Mouse (Mus musculus) intestine, embryonic 16.5 days (tissue): Measurements from ENCODE around the gene Mboat2. TPM values are rescaled to one million over a fixed set of nuclear protein-coding genes. Genes with fewer than 3 reads are reported as not detected.

Experiments used
- ATAC-seq: fragments of 200-750 bp; cut with Nextera tagmentation; 2 replicates; pipeline ENCODE4 v1.8.0; 2017; ENCODE audit warnings: moderate TSS enrichment, moderate library complexity
- H3K27ac ChIP-seq: fragments of 300-500 bp; sonication (generic); 2 replicates; pipeline ENCODE4 v1.5.1; 2014; ENCODE audit warnings: mild to moderate bottlenecking, low read length
- H3K27me3 ChIP-seq: fragments of 300-500 bp; sonication (generic); replicated peaks from 2 replicates; pipeline ENCODE4 v1.6.1; 2014; ENCODE audit warnings: low read length, control low read depth, mixed read lengths; ENCODE audit not compliant: control insufficient read depth, insufficient read depth
- H3K36me3 ChIP-seq: fragments of 300-500 bp; sonication (generic); 2 replicates; pipeline ENCODE4 v1.6.1; 2014; ENCODE audit warnings: low read length, control low read depth; ENCODE audit not compliant: control insufficient read depth, insufficient read depth
- H3K4me1 ChIP-seq: fragments of 300-500 bp; sonication (generic); 2 replicates; pipeline ENCODE4 v1.6.1; 2014; ENCODE audit warnings: low read length, control low read depth, mixed read lengths; ENCODE audit not compliant: control insufficient read depth, insufficient read depth
- H3K4me2 ChIP-seq: fragments of 300-500 bp; sonication (generic); 2 replicates; pipeline ENCODE4 v1.6.1; 2014; ENCODE audit warnings: low read depth, low read length, control low read depth
- H3K4me3 ChIP-seq: fragments of 300-500 bp; sonication (generic); 2 replicates; pipeline ENCODE4 v1.5.1; 2014; ENCODE audit warnings: mild to moderate bottlenecking, low read length
- H3K9ac ChIP-seq: fragments of 300-500 bp; sonication (generic); 2 replicates; pipeline ENCODE4 v1.6.1; 2014; ENCODE audit warnings: low read depth, low read length
- H3K9me3 ChIP-seq: fragments of 300-500 bp; sonication (generic); 2 replicates; pipeline ENCODE4 v1.6.1; 2016; ENCODE audit warnings: low read length, control low read depth; ENCODE audit not compliant: control insufficient read depth
- WGBS: fragments of 180-500 bp; shearing (Covaris S2); extraction: QIAGEN DNeasy Blood & Tissue Kit; methylation state at CpG from one replicate; pipeline ENCODE4 v1.1.7; 2014; 5-methylcytosine and 5-hydroxymethylcytosine counted together
- polyA plus RNA-seq: library from polyadenylated mRNA; unstranded; fragments of >200 nt; fragmentation: Nextera tagmentation; extraction: Ambion mirVana; gene quantifications from 2 replicates; pipeline ENCODE4 v1.2.1, GENCODE M21; 2015

Gene Mboat2
- polyA plus RNA-seq, 1 experiment from 2014 or later: 19.5 TPM

DNA sequence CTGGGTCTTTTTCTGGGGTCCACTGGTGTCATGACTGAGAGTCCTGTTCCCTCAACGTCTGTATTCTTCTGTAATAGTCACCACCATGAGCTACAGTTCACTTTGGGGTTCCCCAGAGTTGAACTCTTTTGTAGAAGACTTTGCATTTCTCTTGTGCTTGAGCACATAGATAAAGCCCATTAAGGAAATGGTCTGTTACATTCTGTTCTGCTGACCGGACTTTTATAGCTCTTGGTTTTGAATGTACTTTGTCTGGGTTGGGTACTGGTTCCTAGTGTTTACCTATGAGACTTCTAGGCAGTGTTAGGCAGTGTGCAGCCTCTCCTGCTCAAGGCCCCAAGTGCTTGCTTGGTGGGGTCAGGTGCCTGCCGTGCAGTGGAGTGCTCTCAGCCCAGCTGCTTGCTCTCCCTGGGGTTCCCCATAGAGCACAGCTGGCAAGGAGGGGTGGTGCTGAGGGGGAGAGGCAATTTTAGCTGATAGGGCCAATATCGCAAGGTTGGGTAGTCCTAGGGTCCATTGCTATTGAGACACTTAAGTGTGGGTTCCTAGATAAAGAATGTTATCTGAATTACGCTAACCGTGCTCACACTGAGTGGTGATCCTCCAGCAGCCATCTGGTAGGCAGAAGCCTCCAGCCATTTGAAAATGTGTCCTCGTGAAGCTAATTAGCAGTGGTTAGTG, 58.8 kb downstream of the Mboat2 start:
- Histone ChIP-seq H3K4me3 (no peak overlapping the region), H3K4me1 (peaks cover 12% of the 10 kb centered on the region), H3K9me3 (no peaks in the 10 kb centered on the region), H3K9ac (no peak overlapping the region), H3K36me3 (no peaks in the 10 kb centered on the region), H3K4me2 (no peak overlapping the region), H3K27ac (peak overlapping the region; percentile 68), H3K27me3 (no peaks in the 10 kb centered on the region)
- 64% methylated on average over 7 of the region's 7 CpGs for WGBS
- peak; percentile 88 for ATAC-seq

DNA sequence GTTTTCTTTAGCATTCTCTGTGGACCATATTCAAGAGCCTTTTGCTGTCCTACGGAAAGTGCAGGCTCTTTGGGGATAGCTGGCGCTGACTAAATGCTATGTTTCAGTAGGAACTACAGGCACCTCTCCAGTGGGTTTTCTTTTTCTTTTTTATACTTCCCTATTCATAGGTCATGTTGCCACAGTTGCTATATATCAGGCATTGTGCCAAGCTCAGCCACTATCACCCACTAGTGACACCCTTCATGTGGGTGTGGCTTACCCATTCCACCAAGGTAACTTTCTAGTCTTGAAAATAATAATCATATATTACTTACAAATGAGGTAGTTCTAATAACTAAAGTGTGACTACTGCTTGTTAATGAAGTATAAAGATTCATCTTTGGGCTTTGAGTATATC, 59.5 kb downstream of the Mboat2 start:
- Histone ChIP-seq H3K36me3 (no peaks in the 10 kb centered on the region), H3K9me3 (no peaks in the 10 kb centered on the region), H3K27me3 (no peaks in the 10 kb centered on the region), H3K27ac (peak overlapping the region; percentile 68), H3K4me3 (no peak overlapping the region), H3K9ac (no peak overlapping the region), H3K4me1 (peaks cover 12% of the 10 kb centered on the region), H3K4me2 (no peak overlapping the region)
- peak; percentile 17; the same call in 1 of the 2 replicates for ATAC-seq
- WGBS: 93% methylated on average over 2 of the region's 2 CpGs

DNA sequence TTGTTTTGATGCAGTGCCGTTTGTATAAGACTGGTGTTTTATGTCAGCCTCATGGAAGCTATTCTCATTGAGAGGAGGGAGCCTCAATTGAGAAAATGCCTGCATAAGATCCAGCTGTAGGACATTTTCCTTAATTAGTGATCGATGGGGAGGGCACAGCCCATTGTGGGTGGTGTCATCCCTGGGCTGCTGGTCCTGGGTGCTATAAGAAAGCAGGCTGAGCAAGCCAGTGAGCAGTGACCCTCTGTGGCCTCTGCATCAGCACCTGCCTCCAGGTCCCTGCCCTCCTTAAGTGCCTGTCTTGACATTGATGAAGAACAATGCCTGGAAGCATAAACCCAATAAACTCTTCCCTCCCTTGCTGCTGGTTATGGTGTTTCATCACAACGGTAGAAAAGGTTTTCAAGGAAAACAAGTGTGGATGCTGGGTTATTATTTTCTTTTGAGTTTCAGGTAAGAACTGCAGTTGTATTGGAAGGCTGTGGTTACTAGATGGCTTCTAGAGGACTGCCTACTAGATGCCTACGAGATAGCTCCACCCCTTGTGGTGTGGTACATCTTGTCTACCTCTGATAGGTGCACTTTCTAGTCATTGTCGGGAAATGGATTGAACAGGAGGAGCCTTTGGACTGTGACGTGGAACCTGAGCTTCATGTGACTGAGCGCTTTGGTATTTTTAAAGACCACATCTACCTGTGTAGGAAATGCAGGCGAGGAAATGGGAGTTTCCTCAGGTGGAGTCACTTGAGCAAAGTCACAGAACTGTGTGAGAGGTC, 60.2 kb downstream of the Mboat2 start:
- no peak overlapping the region for H3K27ac ChIP-seq
- peaks cover 12% of the 10 kb centered on the region for H3K4me1 ChIP-seq
- no peak overlapping the region for H3K4me2 ChIP-seq
- 84% methylated on average over 8 of the region's 8 CpGs for WGBS
- no peaks in the 10 kb centered on the region for H3K9me3 ChIP-seq
- H3K4me3 ChIP-seq: no peak overlapping the region
- no peaks in the 10 kb centered on the region for H3K36me3 ChIP-seq
- peak; percentile 26; the same call in 1 of the 2 replicates for ATAC-seq
- no peak overlapping the region for H3K9ac ChIP-seq
- H3K27me3 ChIP-seq: no peaks in the 10 kb centered on the region

DNA sequence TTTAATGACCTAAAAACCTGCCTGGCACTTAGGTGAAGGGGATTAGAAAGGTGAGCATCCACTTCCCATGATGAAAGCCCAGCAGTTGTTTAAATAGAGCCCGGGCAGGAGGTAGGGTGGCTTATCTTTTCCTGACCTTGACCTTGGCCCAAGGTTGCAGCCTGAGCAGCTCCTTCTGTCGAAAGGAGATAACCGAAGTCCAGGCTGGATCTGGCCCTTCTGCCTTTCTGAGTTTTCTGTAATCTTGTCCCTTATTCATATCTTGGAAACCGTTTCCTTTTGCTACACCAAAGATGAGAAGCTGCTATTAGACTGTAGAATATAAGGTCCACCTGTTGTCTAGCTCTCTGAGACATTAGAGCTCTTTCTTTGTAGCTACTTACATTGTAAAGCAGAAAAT, 61.9 kb downstream of the Mboat2 start:
- Histone ChIP-seq H3K4me1 (peaks cover 12% of the 10 kb centered on the region), H3K36me3 (no peaks in the 10 kb centered on the region), H3K4me2 (no peak overlapping the region), H3K27me3 (no peaks in the 10 kb centered on the region), H3K4me3 (no peak overlapping the region), H3K9me3 (no peaks in the 10 kb centered on the region), H3K9ac (no peak overlapping the region), H3K27ac (no peak overlapping the region; the same call in 1 of the 2 replicates)
- no peak for ATAC-seq
- WGBS: 51% methylated on average over 4 of the region's 4 CpGs

DNA sequence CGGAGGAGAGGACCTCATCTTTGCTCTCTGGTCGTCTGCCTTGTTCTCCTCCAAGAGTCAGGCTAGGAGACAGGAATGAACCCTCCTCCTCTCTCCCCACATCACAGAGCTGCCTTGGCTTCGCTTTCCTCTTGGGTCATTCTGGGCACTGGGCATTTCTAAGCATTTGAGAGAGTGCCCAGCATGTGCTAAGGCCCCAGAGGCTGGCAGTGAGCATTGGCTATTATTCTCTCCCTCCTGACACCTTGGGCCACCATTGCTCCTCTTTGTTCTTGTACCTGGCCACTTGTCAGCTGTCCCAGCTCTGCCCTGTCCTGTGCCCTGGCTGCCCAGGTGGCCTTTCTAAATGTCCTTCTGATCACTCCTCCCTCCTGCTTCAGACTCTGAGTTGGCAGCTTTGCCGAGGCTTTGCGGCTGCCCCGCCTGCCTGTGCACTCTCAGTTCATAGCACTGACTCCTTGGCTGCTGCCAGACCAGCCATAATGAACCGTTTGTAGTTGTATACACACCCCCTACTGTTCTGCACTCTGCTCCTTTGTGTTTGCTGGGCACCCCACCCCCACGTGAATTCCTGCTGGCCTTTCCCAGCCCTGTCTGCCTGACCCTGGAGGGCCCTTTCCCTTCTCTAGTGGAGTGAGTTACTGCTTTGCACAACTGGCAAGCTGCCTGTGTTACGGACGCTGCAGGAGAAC, 63.2 kb downstream of the Mboat2 start:
- ATAC-seq: peak; percentile 69
- Histone ChIP-seq H3K9me3 (no peaks in the 10 kb centered on the region), H3K27ac (peak overlapping the region; percentile 10; the same call in 1 of the 2 replicates), H3K27me3 (no peaks in the 10 kb centered on the region), H3K4me2 (no peak overlapping the region), H3K4me3 (no peak overlapping the region), H3K4me1 (peaks cover 12% of the 10 kb centered on the region), H3K36me3 (no peaks in the 10 kb centered on the region), H3K9ac (no peak overlapping the region)
- WGBS: 38% methylated on average over 10 of the region's 10 CpGs

DNA sequence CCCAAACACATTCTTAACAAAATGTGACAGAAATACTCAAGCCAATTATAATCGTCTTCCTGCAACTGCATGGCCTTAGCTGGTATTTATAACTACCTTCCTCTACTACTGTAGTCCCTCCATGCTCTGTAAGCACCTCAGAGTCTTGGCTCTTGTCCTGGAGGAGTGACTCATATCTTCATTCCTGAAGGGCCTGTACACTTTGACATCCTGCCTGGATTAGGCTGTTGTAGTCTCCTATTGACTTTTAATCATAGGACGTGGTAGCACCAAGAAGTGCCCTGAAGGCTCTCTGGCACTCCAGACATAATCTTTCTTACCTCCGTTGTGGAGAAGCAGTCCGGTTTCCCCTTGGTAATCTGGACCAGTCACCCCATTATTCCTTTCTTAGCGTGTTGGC, 64.7 kb downstream of the Mboat2 start:
- no peak overlapping the region for H3K9ac ChIP-seq
- H3K9me3 ChIP-seq: no peaks in the 10 kb centered on the region
- H3K4me3 ChIP-seq: no peak overlapping the region
- no peak overlapping the region for H3K4me2 ChIP-seq
- no peaks in the 10 kb centered on the region for H3K36me3 ChIP-seq
- no peak for ATAC-seq
- H3K27ac ChIP-seq: no peak overlapping the region
- peaks cover 12% of the 10 kb centered on the region for H3K4me1 ChIP-seq
- H3K27me3 ChIP-seq: no peaks in the 10 kb centered on the region
- 78% methylated on average over 5 of the region's 5 CpGs for WGBS

DNA sequence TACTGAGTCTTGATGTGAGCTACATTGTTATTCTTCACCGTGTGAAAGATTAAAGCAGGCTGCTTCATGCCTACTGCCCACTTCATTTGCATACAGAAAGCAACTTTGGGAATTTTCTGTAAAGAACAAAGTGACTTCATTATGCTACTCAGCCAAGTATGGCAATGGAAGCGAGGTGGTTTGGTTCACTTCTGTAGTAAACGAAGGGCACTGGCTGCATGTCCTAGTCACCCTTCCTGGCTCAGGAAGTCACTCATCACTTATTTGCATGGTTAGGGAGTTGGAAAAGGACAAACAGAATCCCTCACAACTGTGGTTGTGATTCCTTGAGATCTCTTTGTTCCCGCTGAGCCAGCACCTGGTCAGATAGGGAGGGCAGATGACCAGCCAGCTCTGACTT, 66.7 kb downstream of the Mboat2 start:
- no peaks in the 10 kb centered on the region for H3K9me3 ChIP-seq
- H3K36me3 ChIP-seq: no peaks in the 10 kb centered on the region
- H3K4me1 ChIP-seq: peaks cover 8% of the 10 kb centered on the region
- no peak overlapping the region for H3K9ac ChIP-seq
- WGBS: 86% methylated on average over 4 of the region's 4 CpGs
- H3K4me2 ChIP-seq: no peak overlapping the region
- no peak overlapping the region for H3K4me3 ChIP-seq
- no peak overlapping the region for H3K27ac ChIP-seq
- no peak for ATAC-seq
- no peaks in the 10 kb centered on the region for H3K27me3 ChIP-seq

DNA sequence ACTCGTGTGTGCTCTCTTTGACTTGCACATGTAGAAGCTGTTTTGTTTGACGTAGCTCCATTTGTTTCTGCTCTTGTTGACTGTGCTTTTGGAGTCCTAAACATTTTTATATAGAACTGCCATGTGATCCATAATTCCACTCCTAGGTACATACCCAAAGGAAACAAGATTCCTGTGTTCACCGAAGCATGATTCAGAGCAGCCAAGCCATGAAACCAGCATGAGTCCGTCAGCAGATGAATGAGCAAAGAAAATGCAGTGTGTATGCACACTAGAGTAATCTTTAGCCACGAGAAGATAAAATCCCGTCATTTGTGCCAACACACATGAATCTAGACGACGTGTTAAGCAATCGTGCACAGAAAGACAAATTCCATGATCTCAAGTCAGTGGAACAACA, 67.5 kb downstream of the Mboat2 start:
- no peak for ATAC-seq
- no peak overlapping the region for H3K9ac ChIP-seq
- no peak overlapping the region for H3K4me2 ChIP-seq
- no peaks in the 10 kb centered on the region for H3K36me3 ChIP-seq
- no peaks in the 10 kb centered on the region for H3K27me3 ChIP-seq
- H3K27ac ChIP-seq: no peak overlapping the region
- no peak overlapping the region for H3K4me3 ChIP-seq
- peaks cover 8% of the 10 kb centered on the region for H3K4me1 ChIP-seq
- WGBS: 80% methylated on average over 9 of the region's 9 CpGs
- H3K9me3 ChIP-seq: no peaks in the 10 kb centered on the region

DNA sequence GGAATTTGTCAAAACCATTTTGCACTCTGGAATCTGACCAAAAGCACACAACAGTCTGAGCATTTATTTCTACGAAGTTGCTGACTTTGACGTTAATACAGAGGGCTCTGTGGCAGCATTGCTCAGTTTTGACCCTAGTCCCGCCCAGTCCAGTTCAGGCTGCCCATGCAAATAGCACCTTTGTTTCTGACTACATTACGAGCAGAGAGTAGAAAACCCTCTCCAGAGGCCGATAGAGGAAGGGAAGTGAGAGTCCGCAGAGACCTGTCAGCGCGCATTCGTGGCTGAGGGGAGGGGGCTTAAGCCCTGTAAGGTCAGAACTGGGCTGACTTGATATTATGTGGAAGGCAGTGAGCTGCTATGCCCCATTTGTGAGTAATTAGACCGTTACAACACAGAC, 69.0 kb downstream of the Mboat2 start:
- no peak overlapping the region for H3K9ac ChIP-seq
- ATAC-seq: no peak
- no peaks in the 10 kb centered on the region for H3K4me1 ChIP-seq
- H3K4me2 ChIP-seq: no peak overlapping the region
- WGBS: 83% methylated on average over 10 of the region's 10 CpGs
- no peak overlapping the region for H3K27ac ChIP-seq
- H3K9me3 ChIP-seq: no peaks in the 10 kb centered on the region
- H3K27me3 ChIP-seq: no peaks in the 10 kb centered on the region
- H3K4me3 ChIP-seq: no peak overlapping the region
- no peaks in the 10 kb centered on the region for H3K36me3 ChIP-seq
